Mouse (Mus musculus): ENCODE data around the gene Gm10985. TPM values are rescaled to one million over a fixed set of nuclear protein-coding genes. Genes with fewer than 3 reads are reported as not detected.

The Gm10985 gene
- not detected in 2 replicates for polyA plus RNA-seq (2015; fragmentation: Nextera tagmentation; extraction: Ambion mirVana)

GRCm38 (mm10) chr3:53844786-53845185 is at the start of gene Gm10985:
Gm10985 (plus strand) TSS chr3:53845086.
- no peaks in the 10 kb centered on the region for H3K9me3 ChIP-seq (replicated peaks; ENCODE audit: control insufficient read depth, low read length)
- H3K4me3 ChIP-seq (ENCODE audit: low read length): no peak within 1 kb of the TSS
- no peak within 1 kb of the TSS for H3K9ac ChIP-seq (ENCODE audit: low read length)
- ATAC-seq (replicated peaks; ENCODE audit: extremely low read depth, insufficient read depth, low FRiP score): no peak
- H3K27ac ChIP-seq (ENCODE audit: low read length): no peak within 1 kb of the TSS
- no peaks in the 10 kb centered on the region for H3K36me3 ChIP-seq (ENCODE audit: control insufficient read depth, insufficient read depth)
- H3K27me3 ChIP-seq (ENCODE audit: control insufficient read depth, insufficient read depth, low read length): no peaks in the 10 kb centered on the region
- no peak within 1 kb of the TSS for H3K4me2 ChIP-seq (ENCODE audit: low read depth, low read length)
- 79% methylated on average over 2 of the region's 2 CpGs for WGBS
- no peaks in the 10 kb centered on the region for H3K4me1 ChIP-seq (ENCODE audit: control insufficient read depth, insufficient read depth, low read length)

- WGBS: 83% methylated on average over 1 of the region's 1 CpGs
- H3K4me1 ChIP-seq (ENCODE audit: control insufficient read depth, insufficient read depth, low read length): no peaks in the 10 kb centered on the region
- H3K27ac ChIP-seq (ENCODE audit: low read length): no peak overlapping the region
- no peaks in the 10 kb centered on the region for H3K9me3 ChIP-seq (replicated peaks; ENCODE audit: control insufficient read depth, low read length)
- no peaks in the 10 kb centered on the region for H3K36me3 ChIP-seq (ENCODE audit: control insufficient read depth, insufficient read depth)
- H3K9ac ChIP-seq (ENCODE audit: low read length): no peak overlapping the region
- no peak overlapping the region for H3K4me3 ChIP-seq (ENCODE audit: low read length)
- no peaks in the 10 kb centered on the region for H3K27me3 ChIP-seq (ENCODE audit: control insufficient read depth, insufficient read depth, low read length)
- H3K4me2 ChIP-seq (ENCODE audit: low read depth, low read length): no peak overlapping the region
- no peak for ATAC-seq (replicated peaks; ENCODE audit: extremely low read depth, insufficient read depth, low FRiP score)
Measured at GRCm38 (mm10) chr3:53796933-53797332, 48.0 kb upstream of the Gm10985 start.

- Histone ChIP-seq H3K9me3 (replicated peaks; ENCODE audit: control insufficient read depth, low read length) (no peaks in the 10 kb centered on the region), H3K27me3 (ENCODE audit: control insufficient read depth, insufficient read depth, low read length) (no peaks in the 10 kb centered on the region), H3K4me3 (ENCODE audit: low read length) (no peak overlapping the region), H3K4me2 (ENCODE audit: low read depth, low read length) (no peak overlapping the region), H3K36me3 (ENCODE audit: control insufficient read depth, insufficient read depth) (no peaks in the 10 kb centered on the region), H3K4me1 (ENCODE audit: control insufficient read depth, insufficient read depth, low read length) (no peaks in the 10 kb centered on the region), H3K27ac (ENCODE audit: low read length) (no peak overlapping the region), H3K9ac (ENCODE audit: low read length) (no peak overlapping the region)
- WGBS: 59% methylated on average over 2 of the region's 2 CpGs
- ATAC-seq (replicated peaks; ENCODE audit: extremely low read depth, insufficient read depth, low FRiP score): no peak
Measured at GRCm38 (mm10) chr3:53799671-53800070, 45.2 kb upstream of the Gm10985 start.

- no peak overlapping the region for H3K27ac ChIP-seq (ENCODE audit: low read length)
- no peaks in the 10 kb centered on the region for H3K9me3 ChIP-seq (replicated peaks; ENCODE audit: control insufficient read depth, low read length)
- no peak overlapping the region for H3K4me3 ChIP-seq (ENCODE audit: low read length)
- no peaks in the 10 kb centered on the region for H3K4me1 ChIP-seq (ENCODE audit: control insufficient read depth, insufficient read depth, low read length)
- no peak overlapping the region for H3K9ac ChIP-seq (ENCODE audit: low read length)
- WGBS: 65% methylated on average over 7 of the region's 7 CpGs
- H3K27me3 ChIP-seq (ENCODE audit: control insufficient read depth, insufficient read depth, low read length): no peaks in the 10 kb centered on the region
- no peak overlapping the region for H3K4me2 ChIP-seq (ENCODE audit: low read depth, low read length)
- ATAC-seq (replicated peaks; ENCODE audit: extremely low read depth, insufficient read depth, low FRiP score): no peak
- H3K36me3 ChIP-seq (ENCODE audit: control insufficient read depth, insufficient read depth): no peaks in the 10 kb centered on the region
Measured at GRCm38 (mm10) chr3:53813421-53813977, 31.4 kb upstream of the Gm10985 start.

- H3K4me3 ChIP-seq (ENCODE audit: low read length): no peak overlapping the region
- ATAC-seq (replicated peaks; ENCODE audit: extremely low read depth, insufficient read depth, low FRiP score): no peak
- H3K27me3 ChIP-seq (ENCODE audit: control insufficient read depth, insufficient read depth, low read length): no peaks in the 10 kb centered on the region
- H3K27ac ChIP-seq (ENCODE audit: low read length): no peak overlapping the region
- WGBS: 73% methylated on average over 2 of the region's 2 CpGs
- no peaks in the 10 kb centered on the region for H3K4me1 ChIP-seq (ENCODE audit: control insufficient read depth, insufficient read depth, low read length)
- H3K36me3 ChIP-seq (ENCODE audit: control insufficient read depth, insufficient read depth): no peaks in the 10 kb centered on the region
- no peak overlapping the region for H3K9ac ChIP-seq (ENCODE audit: low read length)
- H3K4me2 ChIP-seq (ENCODE audit: low read depth, low read length): no peak overlapping the region
- no peaks in the 10 kb centered on the region for H3K9me3 ChIP-seq (replicated peaks; ENCODE audit: control insufficient read depth, low read length)
Measured at GRCm38 (mm10) chr3:53834238-53834637, 10.6 kb upstream of the Gm10985 start.

GRCm38 (mm10) chr3:53846206-53846928 is 1.5 kb downstream of the Gm10985 start:
- Histone ChIP-seq H3K9me3 (replicated peaks; ENCODE audit: control insufficient read depth, low read length) (no peaks in the 10 kb centered on the region), H3K4me2 (ENCODE audit: low read depth, low read length) (no peak overlapping the region), H3K27me3 (ENCODE audit: control insufficient read depth, insufficient read depth, low read length) (no peaks in the 10 kb centered on the region), H3K36me3 (ENCODE audit: control insufficient read depth, insufficient read depth) (no peaks in the 10 kb centered on the region), H3K4me3 (ENCODE audit: low read length) (no peak overlapping the region), H3K27ac (ENCODE audit: low read length) (no peak overlapping the region), H3K9ac (ENCODE audit: low read length) (no peak overlapping the region), H3K4me1 (ENCODE audit: control insufficient read depth, insufficient read depth, low read length) (no peaks in the 10 kb centered on the region)
- no peak for ATAC-seq (replicated peaks; ENCODE audit: extremely low read depth, insufficient read depth, low FRiP score)
- WGBS: 59% methylated on average over 7 of the region's 7 CpGs

- WGBS: 70% methylated on average over 4 of the region's 4 CpGs
- Histone ChIP-seq H3K36me3 (ENCODE audit: control insufficient read depth, insufficient read depth) (no peaks in the 10 kb centered on the region), H3K27me3 (ENCODE audit: control insufficient read depth, insufficient read depth, low read length) (no peaks in the 10 kb centered on the region)
Measured at GRCm38 (mm10) chr3:53847726-53848125, 2.8 kb downstream of the Gm10985 start.

GRCm38 (mm10) chr3:53848262-53848661 is 3.4 kb downstream of the Gm10985 start:
- no peaks in the 10 kb centered on the region for H3K9me3 ChIP-seq (replicated peaks; ENCODE audit: control insufficient read depth, low read length)
- no peaks in the 10 kb centered on the region for H3K36me3 ChIP-seq (ENCODE audit: control insufficient read depth, insufficient read depth)
- WGBS: 72% methylated on average over 11 of the region's 11 CpGs
- no peak for ATAC-seq (replicated peaks; ENCODE audit: extremely low read depth, insufficient read depth, low FRiP score)
- H3K4me2 ChIP-seq (ENCODE audit: low read depth, low read length): no peak overlapping the region
- H3K27ac ChIP-seq (ENCODE audit: low read length): no peak overlapping the region
- no peak overlapping the region for H3K4me3 ChIP-seq (ENCODE audit: low read length)
- H3K9ac ChIP-seq (ENCODE audit: low read length): no peak overlapping the region
- no peaks in the 10 kb centered on the region for H3K4me1 ChIP-seq (ENCODE audit: control insufficient read depth, insufficient read depth, low read length)
- no peaks in the 10 kb centered on the region for H3K27me3 ChIP-seq (ENCODE audit: control insufficient read depth, insufficient read depth, low read length)

More at GRCm38 (mm10) chr3:53847726-53848125, 2.8 kb downstream of the Gm10985 start:
- Histone ChIP-seq H3K27ac (ENCODE audit: low read length) (no peak overlapping the region), H3K4me2 (ENCODE audit: low read depth, low read length) (no peak overlapping the region), H3K9ac (ENCODE audit: low read length) (no peak overlapping the region), H3K4me1 (ENCODE audit: control insufficient read depth, insufficient read depth, low read length) (no peaks in the 10 kb centered on the region), H3K9me3 (replicated peaks; ENCODE audit: control insufficient read depth, low read length) (no peaks in the 10 kb centered on the region), H3K4me3 (ENCODE audit: low read length) (no peak overlapping the region)
- no peak for ATAC-seq (replicated peaks; ENCODE audit: extremely low read depth, insufficient read depth, low FRiP score)

GRCm38 (mm10) chr3:53854261-53854660 is 9.4 kb downstream of the Gm10985 start:
- Histone ChIP-seq H3K4me1 (ENCODE audit: control insufficient read depth, insufficient read depth, low read length) (no peaks in the 10 kb centered on the region), H3K9ac (ENCODE audit: low read length) (no peak overlapping the region), H3K4me2 (ENCODE audit: low read depth, low read length) (no peak overlapping the region), H3K27me3 (ENCODE audit: control insufficient read depth, insufficient read depth, low read length) (no peaks in the 10 kb centered on the region), H3K27ac (ENCODE audit: low read length) (no peak overlapping the region), H3K9me3 (replicated peaks; ENCODE audit: control insufficient read depth, low read length) (no peaks in the 10 kb centered on the region), H3K36me3 (ENCODE audit: control insufficient read depth, insufficient read depth) (peaks cover 14% of the 10 kb centered on the region), H3K4me3 (ENCODE audit: low read length) (no peak overlapping the region)
- 83% methylated on average over 4 of the region's 4 CpGs for WGBS
- no peak for ATAC-seq (replicated peaks; ENCODE audit: extremely low read depth, insufficient read depth, low FRiP score)

All from heart, embryonic 16.5 days (tissue).